Mouse (Mus musculus) C2C12 (cell line): ENCODE results near the gene Rbks.
A peak's percentile ranks its signal among the peaks of the same experiment; 100 is the strongest.

Source experiments
- CTCF ChIP-seq: IDR thresholded peaks from one replicate; pipeline ENCODE4 v1.5.1; 2011; ENCODE audit not compliant: control insufficient read depth, insufficient read depth, insufficient read length
- MAX ChIP-seq: IDR thresholded peaks from one replicate; pipeline ENCODE4 v1.6.1; 2011; ENCODE audit warnings: mild to moderate bottlenecking, control low read depth
- MYOD1 ChIP-seq: IDR thresholded peaks from one replicate; pipeline ENCODE4 v1.6.1; 2011; ENCODE audit warnings: low read depth; ENCODE audit not compliant: control insufficient read depth, insufficient read length
- USF1 ChIP-seq: IDR thresholded peaks from one replicate; pipeline ENCODE4 v1.6.1; 2011; ENCODE audit warnings: low read depth, mild to moderate bottlenecking, control low read depth, moderate library complexity

DNA sequence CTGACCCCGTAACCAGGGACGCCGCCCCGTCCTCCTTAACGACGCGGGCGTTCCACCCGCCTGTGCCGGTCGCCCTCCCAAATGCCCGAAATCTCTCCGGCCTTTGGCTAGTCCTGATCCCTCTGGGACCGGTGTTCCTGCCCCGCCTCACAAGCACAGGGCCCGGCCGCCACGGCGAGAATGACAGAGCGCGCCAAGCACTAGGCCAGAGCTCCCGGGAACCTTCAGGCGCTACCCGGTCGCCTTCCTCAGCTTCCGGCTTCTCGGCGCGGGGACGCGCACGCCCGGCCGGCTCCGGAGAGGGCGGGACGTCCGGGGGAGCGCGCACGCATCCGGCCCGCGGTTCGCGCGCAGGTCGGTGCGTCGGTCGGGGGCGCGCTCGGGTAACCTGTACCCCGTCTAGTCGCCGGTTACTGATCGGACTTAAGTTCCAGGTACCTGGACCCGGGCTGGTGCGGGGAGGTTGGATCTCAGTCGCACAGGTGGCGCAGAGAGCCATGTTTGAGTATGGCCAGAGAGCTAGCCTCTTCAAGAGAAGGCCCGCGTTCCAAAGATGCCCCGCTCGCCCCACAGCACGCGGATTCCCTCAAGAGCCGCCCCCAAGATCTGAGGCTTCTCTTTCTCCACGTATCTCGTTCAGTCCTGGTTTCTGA lies 343 bp upstream of the Rbks start, which contains the start of gene Babam2:
- no peak for TF ChIP-seq CTCF
- TF ChIP-seq MYOD1: no peak
- peak; percentile 80 for TF ChIP-seq MAX
- no peak for TF ChIP-seq USF1
